Mouse (Mus musculus): ENCODE data around the gene Cox17.
A peak's percentile ranks its signal among the peaks of the same experiment; 100 is the strongest.
"Not testable (repeated sequence)": the region's sequence is repeated elsewhere in the genome, so short reads cannot be mapped to it uniquely, and the experiment has no call there.

Gene Cox17

GRCm38 (mm10) chr16:38346529-38347325 lies at the start of gene Cox17, which contains the start of gene Gm21987:
Cox17 (plus strand) TSS chr16:38346991.
Gm21987 (plus strand) TSS chr16:38347040.
- peak; percentile 89 for DNase-seq (ENCODE audit: low spot score)

- no peak for DNase-seq (ENCODE audit: low spot score)
Observed at GRCm38 (mm10) chr16:38298410-38298809, 48.4 kb upstream of the Cox17 start.

- DNase-seq (ENCODE audit: low spot score) = no peak
Observed at GRCm38 (mm10) chr16:38302367-38302766, 44.4 kb upstream of the Cox17 start.

DNA sequence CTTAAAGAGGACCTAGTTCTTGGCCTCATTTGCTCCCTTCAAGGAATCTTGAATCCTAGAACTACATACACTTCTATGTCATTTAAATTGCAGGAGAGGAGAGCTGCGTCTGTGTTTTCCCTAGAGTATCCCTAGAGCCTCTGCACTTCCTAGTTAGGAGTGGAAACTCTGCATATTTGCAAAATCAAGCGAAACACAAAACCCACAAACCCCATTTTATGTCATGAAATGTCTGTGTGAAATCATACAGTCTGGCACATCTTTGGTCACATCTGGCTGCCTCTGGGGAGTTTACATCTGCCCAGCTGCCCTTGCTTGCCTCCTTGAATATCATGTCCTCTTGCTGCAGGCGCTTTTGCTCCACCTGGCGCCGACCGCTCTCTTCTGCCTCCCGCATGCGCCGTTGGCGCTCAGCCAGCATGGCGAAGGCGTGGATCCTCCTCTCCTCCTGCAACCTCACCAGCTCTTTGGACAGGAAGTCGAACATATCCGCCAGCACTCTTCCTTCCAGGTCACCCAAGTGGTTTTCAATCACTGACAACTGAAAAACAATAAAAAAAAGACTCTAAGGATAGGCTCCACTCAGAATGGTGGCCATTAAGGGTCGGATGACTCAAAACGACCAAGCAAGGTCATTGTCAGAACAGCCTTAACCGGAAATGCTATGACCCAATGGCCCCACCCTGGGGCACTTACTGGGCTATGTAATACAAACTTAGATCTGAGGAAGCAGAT lies 42.2 kb upstream of the Cox17 start:
- peak; percentile 61 for DNase-seq (ENCODE audit: low spot score)

DNA sequence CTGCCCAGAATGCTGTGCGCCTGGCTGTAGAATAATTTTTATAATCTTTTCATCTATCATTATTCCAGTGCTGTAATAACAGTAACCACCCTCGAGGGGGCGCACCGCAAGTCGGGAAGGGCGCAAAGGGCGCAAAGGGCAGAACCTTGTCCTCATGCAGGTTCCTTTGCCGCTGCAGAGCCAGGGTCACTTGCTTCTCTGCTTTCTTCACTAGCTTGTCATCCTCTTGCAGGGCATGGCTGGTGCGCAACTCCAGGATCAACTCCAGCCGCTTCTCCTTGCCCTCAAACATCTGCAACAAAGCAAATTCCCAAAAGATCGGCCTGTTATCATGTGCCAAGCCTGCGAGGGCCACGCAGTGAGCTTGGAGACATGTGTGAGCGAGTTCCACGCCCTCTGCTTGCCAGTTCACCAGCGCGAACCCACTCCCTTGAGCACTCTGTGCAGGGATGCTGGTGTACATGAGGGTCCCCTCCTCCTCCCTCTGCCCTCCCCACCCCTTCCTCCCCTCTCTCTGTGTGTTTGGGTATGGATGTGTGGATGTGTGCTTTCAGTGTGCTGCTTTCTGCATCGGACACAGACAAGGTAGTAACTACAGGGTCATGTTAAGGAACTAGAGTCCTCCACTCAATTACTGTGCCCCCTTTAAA lies 40.1 kb upstream of the Cox17 start:
- peak; percentile 62 for DNase-seq (ENCODE audit: low spot score)

GRCm38 (mm10) chr16:38307221-38307605 lies 39.6 kb upstream of the Cox17 start:
- DNase-seq (ENCODE audit: low spot score) = no peak

GRCm38 (mm10) chr16:38307651-38308050 lies 39.1 kb upstream of the Cox17 start:
- no peak for DNase-seq (ENCODE audit: low spot score)

- no peak for DNase-seq (ENCODE audit: low spot score)
Observed at GRCm38 (mm10) chr16:38308195-38308594, 38.6 kb upstream of the Cox17 start.

DNA sequence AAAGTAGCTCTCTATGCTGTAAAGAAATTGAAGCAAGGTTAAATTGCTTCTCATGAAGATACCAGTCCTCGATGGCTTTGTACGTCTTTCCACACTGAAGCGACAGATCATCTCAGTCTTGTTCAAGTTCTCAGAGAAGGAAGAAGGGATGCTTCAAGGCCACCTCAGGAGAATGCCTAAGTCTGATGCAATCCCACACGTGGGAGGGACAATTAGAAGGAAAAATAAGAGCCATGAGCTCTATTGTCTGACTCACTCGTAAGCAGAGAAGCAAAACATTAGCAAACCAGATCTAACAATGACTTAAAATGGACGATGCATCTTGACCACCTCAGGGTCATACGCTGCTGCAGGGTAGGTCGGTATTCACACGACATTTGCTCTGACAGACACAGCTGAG lies 28.3 kb upstream of the Cox17 start:
- DNase-seq (ENCODE audit: low spot score) = no peak

- no peak for DNase-seq (ENCODE audit: low spot score)
Observed at GRCm38 (mm10) chr16:38319087-38319486, 27.7 kb upstream of the Cox17 start.

GRCm38 (mm10) chr16:38321452-38321935 lies 25.3 kb upstream of the Cox17 start:
- DNase-seq (ENCODE audit: low spot score) = peak; percentile 54

GRCm38 (mm10) chr16:38324311-38324710 lies 22.5 kb upstream of the Cox17 start:
- DNase-seq (ENCODE audit: low spot score) = no peak

DNA sequence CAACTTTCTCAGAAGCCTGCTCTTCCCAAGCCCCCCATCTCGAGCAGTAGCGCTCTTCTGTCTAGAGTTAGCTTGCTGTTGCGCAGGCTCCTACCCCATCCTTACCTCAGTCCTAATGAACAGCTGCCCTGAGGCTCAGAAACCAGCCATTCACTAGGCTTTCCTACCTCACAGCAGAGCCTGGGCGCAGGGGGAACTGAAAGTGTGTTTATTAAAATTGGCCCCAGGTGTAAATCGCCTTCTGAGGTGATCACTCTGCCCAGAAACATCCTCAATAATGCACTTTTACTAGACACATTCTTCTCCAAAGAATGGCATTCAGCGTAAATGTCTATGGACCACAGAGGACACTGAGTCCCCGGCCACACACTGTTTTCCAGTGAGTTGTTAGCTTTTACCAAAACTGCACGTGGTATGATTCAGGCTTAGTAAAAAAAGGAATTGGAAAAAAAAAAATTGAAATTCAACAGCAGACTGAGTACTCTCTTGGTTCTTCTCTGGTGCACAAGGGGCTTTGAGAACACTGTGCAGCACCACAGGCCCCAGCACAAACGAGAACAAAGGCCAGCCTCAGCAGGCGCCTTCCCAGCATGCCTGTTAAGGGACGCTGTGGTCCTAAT lies 19.9 kb upstream of the Cox17 start:
- no peak for DNase-seq (ENCODE audit: low spot score)

DNA sequence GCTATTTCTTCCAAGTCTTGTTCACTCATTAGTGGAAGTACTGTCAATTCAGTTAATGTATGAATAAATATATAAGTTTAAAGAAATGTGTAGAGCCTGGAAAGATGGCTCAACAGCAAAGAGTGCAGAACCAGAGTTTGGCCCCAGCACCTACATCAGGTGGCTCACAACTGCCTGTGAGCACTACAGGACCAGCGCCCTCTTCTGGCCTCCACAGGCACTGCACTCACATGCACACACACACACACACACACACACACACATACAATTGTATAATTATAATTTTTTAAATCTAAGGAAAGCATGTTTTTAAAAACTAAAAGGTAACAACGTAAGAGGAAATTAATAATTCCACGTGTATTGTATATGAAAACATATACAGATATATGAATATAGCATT lies 17.5 kb upstream of the Cox17 start:
- no peak for DNase-seq (ENCODE audit: low spot score)

DNA sequence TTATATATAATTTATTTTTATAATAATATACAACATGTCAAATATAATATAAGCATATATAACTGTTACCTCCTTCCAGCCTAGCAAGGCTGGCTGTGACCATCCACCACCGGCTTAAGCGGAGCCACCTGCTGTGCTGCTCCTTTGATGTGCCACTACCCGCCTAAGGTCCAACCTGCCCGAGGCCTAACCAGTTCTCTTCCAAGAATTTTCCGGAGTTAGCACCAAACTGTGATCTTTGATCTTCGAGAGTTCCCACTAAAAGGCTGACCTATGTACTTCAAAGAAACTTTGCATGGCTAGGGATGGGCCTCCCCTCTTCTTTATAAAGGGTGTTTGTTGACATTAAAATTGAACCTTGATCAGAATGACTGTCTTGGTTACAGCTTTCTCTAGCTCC lies 12.4 kb upstream of the Cox17 start:
- no peak for DNase-seq (ENCODE audit: low spot score)

DNA sequence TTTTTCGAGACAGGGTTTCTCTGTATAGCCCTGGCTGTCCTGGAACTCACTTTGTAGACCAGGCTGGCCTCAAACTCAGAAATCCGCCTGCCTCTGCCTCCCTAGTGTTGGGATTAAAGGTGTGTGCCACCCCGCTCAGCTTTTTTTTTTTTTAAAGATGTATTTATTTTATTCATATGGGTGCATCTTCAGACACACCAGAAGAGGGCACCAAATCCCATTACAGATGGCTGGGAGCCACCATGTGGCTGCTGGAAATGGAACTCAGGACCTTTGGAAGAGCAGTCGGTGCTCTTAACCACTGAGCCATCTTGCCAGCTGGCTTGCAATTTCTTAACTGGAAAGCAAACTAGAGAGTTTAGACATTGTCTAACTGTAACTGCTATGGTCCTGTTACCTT lies 8.7 kb upstream of the Cox17 start:
- not testable (repeated sequence) for DNase-seq (ENCODE audit: low spot score)

DNA sequence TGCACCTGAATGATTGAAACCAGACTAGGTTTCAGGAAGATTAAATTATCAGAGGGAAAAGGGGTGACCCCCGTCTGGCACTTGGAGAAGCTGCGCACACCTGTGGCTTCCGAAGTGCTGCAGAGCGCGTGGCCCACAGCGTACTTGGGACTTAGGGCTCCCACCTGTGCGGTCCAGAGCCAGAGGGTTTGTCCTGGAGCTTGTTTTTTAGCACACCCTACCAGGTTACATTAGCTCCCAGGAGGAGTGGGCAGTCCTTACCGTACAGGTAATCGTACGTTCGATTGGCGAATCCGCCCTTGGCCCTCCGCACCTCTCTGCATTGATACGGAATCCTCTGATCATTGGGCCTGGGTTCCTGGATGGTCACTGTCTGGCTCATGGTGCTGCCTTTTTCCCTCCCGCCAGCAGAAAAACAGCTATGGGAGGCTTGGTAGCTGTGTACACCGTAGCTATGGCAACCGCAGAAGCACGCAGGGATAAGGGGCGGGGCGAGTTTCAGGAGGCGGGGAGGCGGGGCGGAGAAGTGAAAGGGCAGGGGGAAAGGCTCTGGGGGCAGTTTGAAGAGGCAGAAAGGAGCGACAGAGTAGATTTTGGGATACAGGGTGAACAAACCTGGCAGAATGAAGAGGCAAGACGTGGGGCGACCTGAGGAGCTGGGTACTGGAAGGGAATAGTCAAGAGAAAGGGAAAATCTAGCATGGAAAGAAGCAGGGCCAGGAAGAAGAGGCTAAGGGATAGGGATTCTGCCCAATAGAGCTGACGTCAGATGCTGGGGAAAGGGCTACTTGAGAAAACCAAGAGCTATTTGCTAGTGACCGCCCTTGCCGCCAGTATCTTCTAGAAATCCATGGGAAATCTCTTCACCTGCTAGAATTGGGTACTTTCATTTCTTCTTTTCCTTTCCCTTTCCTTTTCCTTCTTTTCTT lies 5.1 kb upstream of the Cox17 start, which contains the start of gene Maats1:
TSS of gene Maats1 (minus strand) at position 748 of the 929 bp plus-strand sequence.
- peak; percentile 92 for DNase-seq (ENCODE audit: low spot score)

DNA sequence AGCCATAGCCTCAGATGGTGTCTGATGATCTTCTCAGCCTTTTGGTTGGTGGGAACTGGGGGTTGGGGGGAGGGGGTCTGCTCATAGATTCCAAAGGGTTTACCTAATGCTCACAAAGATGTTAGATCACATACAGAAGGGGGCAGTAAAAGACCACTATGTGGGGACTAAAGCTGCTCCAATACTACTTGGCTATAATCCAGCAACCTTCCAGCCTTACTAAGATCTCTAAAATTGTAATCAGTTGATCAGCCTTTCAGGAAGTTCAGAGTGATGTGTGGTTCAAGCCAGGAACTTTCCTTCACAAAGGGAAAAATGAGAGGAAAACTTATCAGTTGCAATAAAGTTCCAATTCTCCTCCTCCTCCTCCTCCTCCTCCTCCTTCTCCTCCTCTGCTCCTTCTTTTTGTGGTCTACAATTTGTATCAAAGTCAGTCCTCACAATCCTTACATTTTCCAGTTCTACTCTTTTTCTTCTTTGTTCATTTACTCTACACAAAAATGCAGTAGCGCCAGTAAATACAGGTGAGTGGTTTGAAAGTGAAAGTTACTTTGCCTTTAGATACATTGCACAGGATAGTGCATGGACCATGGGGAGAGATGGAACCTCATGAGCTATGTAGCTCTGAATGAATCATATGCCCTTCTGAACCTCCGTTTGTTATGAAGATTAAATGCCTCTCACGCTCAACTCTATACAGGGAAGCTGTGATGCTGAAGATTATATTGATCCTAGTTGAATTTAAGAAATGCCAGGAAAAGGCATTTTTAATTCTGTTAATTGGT lies 1.7 kb upstream of the Cox17 start:
- no peak for DNase-seq (ENCODE audit: low spot score)

- DNase-seq (ENCODE audit: low spot score) = no peak
Observed at GRCm38 (mm10) chr16:38347588-38347987, 797 bp downstream of the Cox17 start.

GRCm38 (mm10) chr16:38348217-38348761 lies 1.5 kb downstream of the Cox17 start:
- no peak for DNase-seq (ENCODE audit: low spot score)
